ENCODE assay signal across 16 mouse cellular contexts in the genomic region with DNA sequence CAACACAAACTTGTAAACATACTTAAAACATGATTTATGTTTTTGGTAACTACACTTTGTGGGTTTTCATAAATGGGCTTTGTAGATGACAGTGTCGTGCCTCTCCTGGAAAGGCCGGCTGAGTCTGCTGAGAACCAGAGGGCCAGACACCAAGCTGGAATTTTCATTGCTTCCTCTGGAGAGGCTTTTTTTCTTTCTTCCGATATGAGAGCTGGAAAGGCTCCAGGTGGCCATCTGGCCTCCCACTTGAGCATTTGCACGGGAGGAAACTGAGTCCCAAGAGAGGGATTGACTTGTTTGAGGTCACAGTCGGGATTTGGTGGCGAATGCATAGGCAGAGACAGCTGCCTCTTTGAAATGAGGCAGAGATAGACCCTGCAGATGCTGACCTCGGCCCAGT. TPM values are rescaled to one million over a fixed set of nuclear protein-coding genes. Genes with fewer than 3 reads are reported as not detected.
DNase-seq lines count a peak whose midpoint lies in the region; ATAC-seq and TF ChIP-seq lines count a peak whose summit lies in the region.
"Had no signal": no experiment of that assay in that cellular context is flagged by ENCODE, and none has a peak within 500 bp of the region (broad histone marks: within the 10 kb centered on the region; RNA-seq: fewer than 3 reads in every experiment).

No protein-coding gene starts in this region.

- WGBS in heart, embryonic 12.5 days, result 33% methylated on average over 7 of the region's 7 CpGs
- 49% methylated on average over 7 of the region's 7 CpGs for WGBS in heart, embryonic 10.5 days
- WGBS in midbrain, embryonic 10.5 days, result 74% methylated on average over 7 of the region's 7 CpGs
- WGBS in liver, postnatal 0 days (ENCODE audit: insufficient replicate concordance), result 73% methylated on average over 7 of the region's 7 CpGs

- no peaks in the 10 kb centered on the region for H3K27me3 ChIP-seq in heart, embryonic 12.5 days (replicated peaks)
- no peaks in the 10 kb centered on the region; the same call in 1 of the 2 replicates for H3K27me3 ChIP-seq in heart, embryonic 10.5 days (ENCODE audit: insufficient read depth, poor library complexity, severe bottlenecking)
- peaks cover 40% of the 10 kb centered on the region for H3K27me3 ChIP-seq in midbrain, embryonic 10.5 days (ENCODE audit: low read depth, poor library complexity, severe bottlenecking)
- 0 out of 2 replicates have a peak, but pooled peaks cover 3% of the 10 kb centered on the region for H3K27me3 ChIP-seq in liver, postnatal 0 days (ENCODE audit: insufficient read depth, low read length)
- H3K27me3 ChIP-seq: forebrain, embryonic 12.5 days; Patski had no signal

- TF ChIP-seq POLR2A in brain, embryonic 14.5 days (IDR thresholded peaks at IDR 0.05; ENCODE audit: borderline replicate concordance, extremely low read depth, insufficient read depth, insufficient read length, poor library complexity, severe bottlenecking), result no peak

- TF ChIP-seq CTCF in brain, embryonic 14.5 days (IDR thresholded peaks at IDR 0.05; ENCODE audit: borderline replicate concordance, extremely low read depth, insufficient read depth, insufficient read length), result no peak
- TF ChIP-seq CTCF in liver, postnatal 0 days (IDR thresholded peaks at IDR 0.05; ENCODE audit: low read depth), result no peak

- no peak overlapping the region for H3K9ac ChIP-seq in heart, embryonic 12.5 days
- H3K9ac ChIP-seq in liver, postnatal 0 days (replicated peaks), result no peak overlapping the region
- H3K9ac ChIP-seq: forebrain, embryonic 12.5 days; liver, embryonic 15.5 days had no signal

- H3K9me3 ChIP-seq in heart, embryonic 12.5 days (replicated peaks), result no peaks in the 10 kb centered on the region
- H3K9me3 ChIP-seq in heart, embryonic 10.5 days, result no peaks in the 10 kb centered on the region
- H3K9me3 ChIP-seq in midbrain, embryonic 10.5 days (replicated peaks), result no peaks in the 10 kb centered on the region
- H3K9me3 ChIP-seq in liver, postnatal 0 days (ENCODE audit: low read length), result no peaks in the 10 kb centered on the region
- H3K9me3 ChIP-seq: forebrain, embryonic 12.5 days; liver, embryonic 15.5 days had no signal

- H3K4me1 ChIP-seq in heart, embryonic 12.5 days (replicated peaks), result peaks cover 81% of the 10 kb centered on the region
- H3K4me1 ChIP-seq in heart, embryonic 10.5 days, result peaks cover 85% of the 10 kb centered on the region
- peaks cover 33% of the 10 kb centered on the region for H3K4me1 ChIP-seq in midbrain, embryonic 10.5 days
- H3K4me1 ChIP-seq in liver, postnatal 0 days (ENCODE audit: insufficient read depth), result peaks cover 22% of the 10 kb centered on the region

- no peak overlapping the region for H3K4me2 ChIP-seq in heart, embryonic 12.5 days
- H3K4me2 ChIP-seq in liver, postnatal 0 days (ENCODE audit: low read depth, low read length), result no peak overlapping the region
- H3K4me2 ChIP-seq: forebrain, embryonic 12.5 days; liver, embryonic 15.5 days had no signal

- peak; percentile 98 for DNase-seq in heart, adult 11 months
- peak; percentile 41 for DNase-seq in brain, embryonic 14.5 days (ENCODE audit: low read depth)
- DNase-seq in heart, embryonic 10.5 days (ENCODE audit: low spot score), result no peak
- peak; percentile 66 to 69 for DNase-seq in kidney, postnatal 25 days
- no peak for DNase-seq in midbrain, embryonic 10.5 days (ENCODE audit: low spot score)
- no peak for DNase-seq in liver, postnatal 0 days
- DNase-seq in thymus, postnatal 4 days, result no peak
- DNase-seq: adrenal gland, adult 8-10 months; cerebellum, adult 11 months; midbrain, embryonic 14.5 days; right cerebral cortex, postnatal 4 days had no signal

- no peaks in the 10 kb centered on the region for H3K36me3 ChIP-seq in heart, embryonic 12.5 days
- no peaks in the 10 kb centered on the region for H3K36me3 ChIP-seq in heart, embryonic 10.5 days
- no peaks in the 10 kb centered on the region for H3K36me3 ChIP-seq in midbrain, embryonic 10.5 days
- no peaks in the 10 kb centered on the region for H3K36me3 ChIP-seq in liver, postnatal 0 days (replicated peaks; ENCODE audit: insufficient read depth, low read length)
- H3K36me3 ChIP-seq: forebrain, embryonic 12.5 days; liver, embryonic 15.5 days had no signal

- TF ChIP-seq EP300 in liver, postnatal 0 days (IDR thresholded peaks at IDR 0.05; ENCODE audit: low read depth), result no peak

- ATAC-seq in heart, embryonic 12.5 days (ENCODE audit: insufficient number of reproducible peaks, low FRiP score), result no peak
- no peak for ATAC-seq in liver, postnatal 0 days
- ATAC-seq: Patski had no signal

- H3K4me3 ChIP-seq in heart, embryonic 12.5 days, result no peak overlapping the region
- no peak overlapping the region for H3K4me3 ChIP-seq in heart, embryonic 10.5 days
- H3K4me3 ChIP-seq in midbrain, embryonic 10.5 days, result no peak overlapping the region
- H3K4me3 ChIP-seq in liver, postnatal 0 days (ENCODE audit: low read depth, low read length), result no peak overlapping the region
- H3K4me3 ChIP-seq: forebrain, embryonic 12.5 days; liver, embryonic 15.5 days had no signal

- no peak overlapping the region for H3K27ac ChIP-seq in heart, embryonic 12.5 days (ENCODE audit: poor library complexity, severe bottlenecking)
- H3K27ac ChIP-seq in heart, embryonic 10.5 days, result 0 out of 2 replicates have a peak overlapping the region, but pooled peaks have one; percentile 9
- no peak overlapping the region for H3K27ac ChIP-seq in midbrain, embryonic 10.5 days (replicated peaks)
- no peak overlapping the region for H3K27ac ChIP-seq in liver, postnatal 0 days (ENCODE audit: low read depth)
- H3K27ac ChIP-seq: forebrain, embryonic 12.5 days; liver, embryonic 15.5 days; stomach, postnatal 0 days had no signal

RNA-seq across cellular contexts. Expression of a gene that starts 31.6 kb away (rescaled TPM):
- polyA plus RNA-seq in heart, embryonic 12.5 days (2016; fragmentation: Nextera tagmentation; extraction: Ambion mirVana), result 17.0 and 18.9 TPM in 2 replicates
- polyA plus RNA-seq in brain, embryonic 14.5 days (2012; rRNA removed), result 15.0 and 25.5 TPM in 2 replicates
- 15.2 and 20.0 TPM in 2 replicates for polyA plus RNA-seq in heart, embryonic 10.5 days (2016; fragmentation: Nextera tagmentation; extraction: Ambion mirVana)
- polyA plus RNA-seq in midbrain, embryonic 10.5 days (2016; fragmentation: Nextera tagmentation; extraction: Ambion mirVana), result 21.7 and 22.5 TPM in 2 replicates
- 1.9 and 2.1 TPM in 2 replicates for polyA plus RNA-seq in liver, postnatal 0 days (2015; fragmentation: Nextera tagmentation; extraction: Ambion mirVana)

Comparison
In these comparisons a context has a peak if more than half of its experiments do, and no peak if none do; other contexts are left out.
1. DNase-seq: peak in heart, adult 11 months (single experiment), brain, embryonic 14.5 days (single experiment) and kidney, postnatal 25 days (2 of 2); none in heart, embryonic 10.5 days (single experiment), midbrain, embryonic 10.5 days (single experiment), liver, postnatal 0 days (single experiment) and thymus, postnatal 4 days (single experiment).